Mouse (Mus musculus) erythroblast, embryonic 14.5 days (primary cell): ENCODE data around the gene Cyth4. TPM values are rescaled to one million over a fixed set of nuclear protein-coding genes. Genes with fewer than 3 reads are reported as not detected.

Experiments
- H3K27me3 ChIP-seq: 2 replicates; pipeline ENCODE4 v1.6.1; 2012; ENCODE audit warnings: inconsistent platforms; ENCODE audit not compliant: control insufficient read depth
- H3K36me3 ChIP-seq: 2 replicates; pipeline ENCODE4 v1.6.1; 2012; ENCODE audit warnings: mild to moderate bottlenecking, inconsistent platforms; ENCODE audit not compliant: control insufficient read depth
- H3K4me1 ChIP-seq: 2 replicates; pipeline ENCODE4 v1.6.1; 2012; ENCODE audit warnings: inconsistent platforms; ENCODE audit not compliant: control insufficient read depth
- H3K4me3 ChIP-seq: replicated peaks from 2 replicates; pipeline ENCODE3; 2012; ENCODE audit warnings: moderate library complexity, mild to moderate bottlenecking, inconsistent platforms
- H3K9me3 ChIP-seq: 2 replicates; pipeline ENCODE4 v1.6.1; 2012; ENCODE audit warnings: low read length, inconsistent platforms, mixed read lengths; ENCODE audit not compliant: control insufficient read depth
- GATA1 ChIP-seq: IDR thresholded peaks from 2 replicates; pipeline ENCODE4 v1.6.1; 2012; ENCODE audit warnings: low read length, inconsistent platforms, mixed read lengths
- TAL1 ChIP-seq: IDR thresholded peaks from 3 replicates; pipeline ENCODE4 v1.6.1; 2012; ENCODE audit warnings: low read length, inconsistent platforms, mixed read lengths
- polyA plus RNA-seq: library from polyadenylated mRNA; stranded (reverse); fragments of >175 nt; gene quantifications from 2 replicates; pipeline ENCODE4 v1.2.3, GENCODE M21; 2012

The Cyth4 gene
- polyA plus RNA-seq, 1 experiment, result 0.08 TPM

- Histone ChIP-seq H3K36me3 (no peaks in the 10 kb centered on the region), H3K9me3 (no peaks in the 10 kb centered on the region), H3K27me3 (no peaks in the 10 kb centered on the region), H3K4me1 (no peaks in the 10 kb centered on the region), H3K4me3 (no peak overlapping the region)
- no peak for TF ChIP-seq TAL1
- TF ChIP-seq GATA1, result no peak
Observed at GRCm38 (mm10) chr15:78601180-78601579, 4.3 kb downstream of the Cyth4 start.

GRCm38 (mm10) chr15:78604255-78604654, 7.4 kb downstream of the Cyth4 start:
- TF ChIP-seq TAL1 (no peak), GATA1 (no peak)
- Histone ChIP-seq H3K4me3 (no peak overlapping the region), H3K4me1 (no peaks in the 10 kb centered on the region), H3K9me3 (no peaks in the 10 kb centered on the region), H3K36me3 (no peaks in the 10 kb centered on the region), H3K27me3 (no peaks in the 10 kb centered on the region)

- no peaks in the 10 kb centered on the region for H3K4me1 ChIP-seq
- no peak overlapping the region for H3K4me3 ChIP-seq
- H3K9me3 ChIP-seq, result no peaks in the 10 kb centered on the region
- H3K27me3 ChIP-seq, result no peaks in the 10 kb centered on the region
- TF ChIP-seq GATA1 (no peak), TAL1 (no peak)
- H3K36me3 ChIP-seq, result no peaks in the 10 kb centered on the region
Observed at GRCm38 (mm10) chr15:78605371-78605791, 8.5 kb downstream of the Cyth4 start.

- no peak for TF ChIP-seq GATA1
- no peak for TF ChIP-seq TAL1
- Histone ChIP-seq H3K27me3 (no peaks in the 10 kb centered on the region), H3K4me3 (no peak overlapping the region), H3K4me1 (no peaks in the 10 kb centered on the region), H3K36me3 (no peaks in the 10 kb centered on the region), H3K9me3 (no peaks in the 10 kb centered on the region)
Observed at GRCm38 (mm10) chr15:78606059-78606458, 9.2 kb downstream of the Cyth4 start.

GRCm38 (mm10) chr15:78607463-78607862, 10.6 kb downstream of the Cyth4 start:
- TF ChIP-seq GATA1, result no peak
- TF ChIP-seq TAL1, result no peak
- no peaks in the 10 kb centered on the region for H3K9me3 ChIP-seq
- H3K27me3 ChIP-seq, result no peaks in the 10 kb centered on the region
- H3K4me1 ChIP-seq, result no peaks in the 10 kb centered on the region
- no peaks in the 10 kb centered on the region for H3K36me3 ChIP-seq
- no peak overlapping the region for H3K4me3 ChIP-seq

GRCm38 (mm10) chr15:78610705-78611462, 14.0 kb downstream of the Cyth4 start:
- Histone ChIP-seq H3K9me3 (no peaks in the 10 kb centered on the region), H3K4me3 (no peak overlapping the region)

GRCm38 (mm10) chr15:78614536-78614935, 17.7 kb downstream of the Cyth4 start:
- H3K27me3 ChIP-seq, result no peaks in the 10 kb centered on the region
- H3K4me3 ChIP-seq, result no peak overlapping the region
- no peaks in the 10 kb centered on the region for H3K36me3 ChIP-seq
- H3K9me3 ChIP-seq, result no peaks in the 10 kb centered on the region
- TF ChIP-seq GATA1, result no peak
- no peak for TF ChIP-seq TAL1
- no peaks in the 10 kb centered on the region for H3K4me1 ChIP-seq

More at GRCm38 (mm10) chr15:78610705-78611462, 14.0 kb downstream of the Cyth4 start:
- H3K36me3 ChIP-seq, result no peaks in the 10 kb centered on the region
- H3K4me1 ChIP-seq, result no peaks in the 10 kb centered on the region
- TF ChIP-seq GATA1 (no peak), TAL1 (no peak)
- H3K27me3 ChIP-seq, result no peaks in the 10 kb centered on the region

- TF ChIP-seq GATA1, result no peak
- TF ChIP-seq TAL1, result no peak
- Histone ChIP-seq H3K27me3 (no peaks in the 10 kb centered on the region), H3K9me3 (no peaks in the 10 kb centered on the region), H3K36me3 (no peaks in the 10 kb centered on the region), H3K4me1 (no peaks in the 10 kb centered on the region), H3K4me3 (no peak overlapping the region)
Observed at GRCm38 (mm10) chr15:78616973-78617372, 20.1 kb downstream of the Cyth4 start.

GRCm38 (mm10) chr15:78623426-78623825, 26.6 kb downstream of the Cyth4 start:
- no peaks in the 10 kb centered on the region for H3K36me3 ChIP-seq

GRCm38 (mm10) chr15:78624431-78624950, 27.6 kb downstream of the Cyth4 start:
- no peaks in the 10 kb centered on the region for H3K4me1 ChIP-seq
- H3K36me3 ChIP-seq, result no peaks in the 10 kb centered on the region
- no peak for TF ChIP-seq GATA1
- no peaks in the 10 kb centered on the region for H3K27me3 ChIP-seq
- no peak overlapping the region for H3K4me3 ChIP-seq
- H3K9me3 ChIP-seq, result no peaks in the 10 kb centered on the region

More at GRCm38 (mm10) chr15:78623426-78623825, 26.6 kb downstream of the Cyth4 start:
- Histone ChIP-seq H3K4me3 (no peak overlapping the region), H3K27me3 (no peaks in the 10 kb centered on the region), H3K4me1 (no peaks in the 10 kb centered on the region), H3K9me3 (no peaks in the 10 kb centered on the region)
- TF ChIP-seq TAL1 (no peak), GATA1 (no peak)
